Mouse (Mus musculus) c-Kit-negative CD71-positive TER-119-positive erythroid progenitor cells, embryonic 14.5 days (primary cell): Measurements from ENCODE around the gene Spata3.

Source experiments
- DNase-seq: peaks from one replicate; pipeline ENCODE4 v3.0.0-alpha.2; 2013; ENCODE audit warnings: low read depth, low spot score

Spata3 gene

DNA sequence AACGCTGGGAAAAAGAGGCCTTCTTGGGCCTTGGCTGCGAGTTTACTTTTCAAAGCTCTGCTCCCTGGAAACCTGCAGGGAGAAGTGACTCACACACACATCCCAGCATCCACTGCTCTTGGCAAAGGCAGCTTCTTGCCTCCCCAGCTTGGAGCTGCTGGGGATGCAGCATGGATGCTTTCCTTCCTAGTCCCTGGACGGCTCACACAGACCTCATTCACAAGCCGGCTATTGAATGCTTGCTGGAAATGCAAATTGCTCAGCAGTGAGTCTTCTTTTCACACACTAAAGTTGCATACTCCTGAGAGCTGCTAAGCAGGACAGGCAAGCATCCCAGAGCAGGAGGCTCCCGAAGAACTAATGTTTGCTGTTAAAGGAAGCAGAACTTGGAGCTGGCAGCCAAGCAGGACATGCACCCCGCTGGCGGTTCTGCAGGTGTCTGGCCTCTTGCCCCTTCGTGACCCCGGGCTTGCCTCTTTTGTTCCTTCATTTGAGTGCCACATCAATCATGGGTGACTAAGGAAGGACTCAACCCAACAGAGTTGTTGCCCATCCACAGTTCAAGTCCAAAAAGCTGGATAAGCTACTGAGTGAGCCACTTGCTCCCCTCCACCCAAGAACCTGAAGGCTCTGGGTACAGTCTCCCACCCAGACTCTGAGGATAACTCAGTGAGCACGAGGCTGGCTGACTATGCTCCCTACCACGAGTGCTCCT is 15.8 kb downstream of the Spata3 start:
- no peak for DNase-seq

DNA sequence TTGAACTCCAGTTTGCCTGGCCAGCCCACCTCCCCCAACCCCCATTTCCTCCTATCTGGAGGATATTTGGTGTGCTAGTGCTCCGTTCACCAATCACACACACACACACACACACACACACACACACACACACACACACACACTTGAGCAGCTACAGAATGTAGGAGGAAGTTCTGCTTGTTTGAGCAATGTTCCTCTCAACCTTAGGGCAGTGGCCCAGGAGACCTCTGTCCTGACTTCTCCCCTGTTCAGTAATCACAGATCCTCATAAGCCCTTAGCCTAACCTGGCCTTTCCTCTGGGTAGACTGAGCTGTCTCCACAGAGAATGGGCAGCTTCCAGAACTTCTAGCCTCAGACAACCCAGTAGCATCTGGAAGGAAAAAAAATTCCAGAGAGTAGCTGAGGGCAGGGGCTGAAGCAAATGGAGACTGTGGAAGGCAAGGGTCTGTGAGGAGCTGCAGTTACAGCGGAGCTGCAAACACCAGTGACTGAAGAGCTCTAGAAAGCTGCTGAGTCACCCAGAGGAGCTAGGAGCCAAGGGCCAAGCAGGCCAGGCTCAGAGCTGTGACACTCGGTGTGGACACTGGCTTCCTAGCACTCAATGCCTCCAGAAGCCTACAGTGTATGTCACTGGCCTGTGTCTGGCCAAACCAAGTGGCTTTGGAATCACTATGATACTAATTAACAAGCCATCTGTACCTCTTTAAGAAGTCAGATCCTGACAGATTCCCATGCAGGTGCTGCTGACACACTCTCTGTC is 21.8 kb downstream of the Spata3 start:
- DNase-seq = no peak

DNA sequence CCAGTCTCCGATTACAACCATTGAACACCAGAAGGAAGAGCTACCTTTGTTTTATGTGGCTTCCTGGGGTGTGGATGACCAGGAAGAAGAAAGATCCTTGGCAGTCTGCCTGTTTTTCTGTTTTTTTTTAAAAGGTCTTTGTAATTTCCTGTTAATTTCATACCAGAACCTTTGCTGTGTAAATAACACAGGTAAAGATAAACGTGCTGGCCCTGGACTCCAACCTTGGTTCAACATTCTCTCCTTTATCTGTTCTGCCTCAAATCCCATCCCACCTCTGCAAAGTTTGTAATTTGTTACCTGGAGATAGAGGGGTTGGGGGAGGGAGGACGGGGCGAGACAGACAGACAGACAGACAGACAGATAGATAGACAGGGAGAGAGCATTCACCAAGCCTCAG is 23.5 kb downstream of the Spata3 start:
- DNase-seq = no peak

DNA sequence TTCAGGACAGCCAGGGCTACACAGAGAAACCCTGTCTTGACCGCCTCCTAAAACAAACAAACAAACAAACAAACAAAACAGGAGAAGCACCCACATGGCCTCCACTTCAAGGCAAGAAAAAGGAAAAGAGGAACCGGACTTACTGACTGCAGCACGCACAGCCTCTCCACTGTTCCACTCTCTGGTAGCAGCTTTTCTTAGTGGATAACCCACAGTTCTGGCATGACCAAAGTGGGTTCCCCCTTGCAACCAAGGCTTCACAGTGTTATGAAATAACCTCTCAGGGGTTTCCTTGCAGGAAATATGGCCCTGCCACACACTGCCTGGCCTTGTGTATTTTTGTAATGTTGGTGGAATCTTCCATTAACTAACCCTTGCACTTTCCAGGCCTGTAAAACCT is 24.2 kb downstream of the Spata3 start:
- DNase-seq = no peak

DNA sequence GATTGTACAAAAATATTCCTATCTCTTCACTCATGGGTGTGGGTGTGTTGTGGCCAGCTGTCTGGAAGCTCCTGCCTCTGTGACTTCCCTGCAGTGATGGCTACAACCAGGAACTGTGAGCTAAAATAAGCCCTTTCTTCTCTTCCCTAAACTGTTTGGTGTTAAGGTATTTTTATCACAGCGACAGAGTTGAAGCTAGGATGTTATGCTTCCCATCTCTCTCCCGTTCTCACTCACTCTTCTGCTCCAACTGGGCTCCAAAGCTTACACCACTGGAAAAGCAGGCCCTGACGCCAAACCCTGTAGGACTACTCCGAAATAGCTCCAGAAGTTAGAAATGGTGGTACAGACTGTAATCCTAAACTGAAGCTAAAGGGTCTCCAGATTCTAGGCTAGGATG is 28.4 kb downstream of the Spata3 start:
- no peak for DNase-seq

DNA sequence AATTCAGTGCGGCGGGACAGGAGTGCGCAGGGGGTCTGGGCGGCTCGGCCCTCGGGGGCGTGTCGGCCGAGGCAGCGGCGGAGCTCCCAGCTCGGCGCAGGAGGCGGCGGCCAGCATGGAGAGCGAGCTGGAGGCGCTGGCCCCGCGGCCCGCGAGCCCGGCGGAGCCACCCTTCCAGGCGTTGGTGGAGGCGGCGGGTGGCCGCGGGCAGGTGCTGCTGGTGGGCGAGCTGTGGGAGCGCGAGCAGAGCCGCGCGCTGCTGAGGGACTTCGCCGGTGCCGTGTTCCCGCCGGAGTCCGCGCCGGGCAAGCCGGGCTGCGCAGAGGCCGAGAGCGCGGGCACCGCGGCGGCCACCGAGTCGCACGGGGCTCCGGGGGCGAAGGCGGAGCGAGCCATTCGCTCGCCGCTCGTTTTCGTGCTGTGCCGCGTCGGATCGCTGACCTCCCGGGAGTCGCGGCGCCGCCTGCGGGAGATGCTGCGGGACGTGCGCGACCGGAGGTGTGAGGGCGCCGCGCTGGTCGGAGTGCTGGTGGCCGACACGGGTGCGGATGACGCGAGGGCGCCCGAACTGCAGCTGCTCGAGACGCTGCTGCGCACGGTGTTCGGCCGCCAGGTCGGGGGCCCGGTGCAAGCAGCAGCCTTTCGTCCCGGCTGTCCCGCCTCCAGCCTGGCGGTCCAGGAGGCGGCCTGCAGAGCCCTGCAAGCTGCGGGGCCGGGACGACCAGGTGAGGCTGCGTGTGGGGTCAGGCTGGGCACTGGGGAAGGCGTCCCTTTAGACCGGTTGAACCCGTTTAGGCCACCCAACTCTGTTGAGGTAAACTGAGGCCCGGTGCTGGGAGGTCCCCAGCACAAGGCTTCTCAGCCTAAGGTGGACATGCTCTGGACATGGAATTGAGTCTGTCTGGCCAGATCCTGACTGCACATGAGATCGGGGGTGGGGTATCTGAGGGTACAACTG is 29.5 kb downstream of the Spata3 start, which contains the start of gene 2810459M11Rik:
TSS of gene 2810459M11Rik (plus strand) at position 16 of the 958 bp plus-strand sequence.
- DNase-seq = no peak

DNA sequence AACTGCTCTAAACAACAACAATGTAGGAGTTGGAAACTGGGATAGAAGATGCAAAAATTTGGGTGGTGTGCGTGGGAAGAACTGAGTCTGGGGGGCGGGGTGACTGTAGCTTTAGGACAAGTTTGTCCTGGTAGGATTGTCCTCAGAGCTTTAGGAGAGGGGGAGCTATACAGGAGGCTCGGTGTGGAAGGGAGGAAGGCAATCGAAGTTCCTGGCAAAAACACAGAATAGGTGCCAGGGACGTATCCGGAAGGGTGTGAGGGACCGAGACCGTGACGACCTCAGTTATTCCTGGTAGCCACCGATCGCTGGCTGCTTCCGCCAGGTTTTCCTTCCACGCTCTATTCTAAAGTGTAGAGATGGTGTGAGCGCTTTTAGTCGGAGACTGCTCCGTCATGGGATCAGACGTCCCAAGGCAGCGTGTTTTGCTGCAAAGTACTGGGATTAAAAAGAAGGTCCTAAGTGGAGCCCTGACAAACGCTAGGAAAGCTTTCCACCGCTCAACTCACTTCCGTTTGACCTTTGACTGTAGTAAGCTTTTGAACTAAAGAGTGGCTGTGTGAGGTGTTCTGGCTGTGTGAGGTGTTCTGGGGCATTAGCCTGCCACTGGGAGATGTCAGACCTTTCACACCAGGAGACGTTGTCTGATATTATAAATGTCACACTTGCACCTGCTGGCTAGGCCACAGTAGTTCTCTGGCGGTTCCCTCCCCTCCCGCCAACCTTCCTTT is 30.4 kb downstream of the Spata3 start:
- DNase-seq = no peak

DNA sequence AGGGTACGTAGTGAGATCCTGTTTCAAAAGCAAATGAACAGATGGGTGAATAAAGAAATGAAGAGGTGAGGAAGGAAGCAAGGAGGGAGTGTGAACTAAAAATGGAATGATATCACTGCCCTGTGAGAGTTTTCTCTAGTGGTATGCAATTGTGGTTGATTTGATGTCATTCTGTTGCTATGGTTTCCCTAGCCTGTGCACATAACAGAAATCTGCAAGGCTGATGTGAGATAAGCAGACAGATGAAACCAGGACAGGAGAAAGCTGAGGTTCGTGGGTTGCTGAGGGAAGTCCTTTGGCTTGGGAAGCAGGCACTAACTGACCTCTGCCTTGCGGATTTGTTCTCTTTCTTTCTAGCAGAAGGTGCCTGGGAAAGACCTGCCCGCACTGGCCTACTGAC is 31.6 kb downstream of the Spata3 start:
- no peak for DNase-seq

DNA sequence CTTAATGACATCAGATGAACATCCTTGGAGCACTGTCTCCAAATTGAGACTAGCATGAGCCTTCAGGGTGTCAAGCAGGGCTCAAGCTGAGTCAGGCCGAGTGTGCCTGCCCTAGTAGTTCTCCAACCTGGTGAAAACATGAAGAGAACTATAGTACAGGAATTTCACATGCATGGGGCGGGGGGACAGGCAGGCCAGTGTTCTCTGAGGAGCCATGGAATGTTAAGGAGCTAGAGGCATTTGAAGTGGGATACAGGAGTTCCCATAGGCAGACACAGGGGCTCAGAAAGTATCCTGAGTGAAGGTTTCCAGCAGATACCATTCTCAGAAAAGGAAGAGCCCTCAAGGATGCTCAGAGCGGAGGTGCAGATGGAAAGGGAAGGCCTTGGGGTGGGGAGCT is 32.1 kb downstream of the Spata3 start:
- DNase-seq = no peak

DNA sequence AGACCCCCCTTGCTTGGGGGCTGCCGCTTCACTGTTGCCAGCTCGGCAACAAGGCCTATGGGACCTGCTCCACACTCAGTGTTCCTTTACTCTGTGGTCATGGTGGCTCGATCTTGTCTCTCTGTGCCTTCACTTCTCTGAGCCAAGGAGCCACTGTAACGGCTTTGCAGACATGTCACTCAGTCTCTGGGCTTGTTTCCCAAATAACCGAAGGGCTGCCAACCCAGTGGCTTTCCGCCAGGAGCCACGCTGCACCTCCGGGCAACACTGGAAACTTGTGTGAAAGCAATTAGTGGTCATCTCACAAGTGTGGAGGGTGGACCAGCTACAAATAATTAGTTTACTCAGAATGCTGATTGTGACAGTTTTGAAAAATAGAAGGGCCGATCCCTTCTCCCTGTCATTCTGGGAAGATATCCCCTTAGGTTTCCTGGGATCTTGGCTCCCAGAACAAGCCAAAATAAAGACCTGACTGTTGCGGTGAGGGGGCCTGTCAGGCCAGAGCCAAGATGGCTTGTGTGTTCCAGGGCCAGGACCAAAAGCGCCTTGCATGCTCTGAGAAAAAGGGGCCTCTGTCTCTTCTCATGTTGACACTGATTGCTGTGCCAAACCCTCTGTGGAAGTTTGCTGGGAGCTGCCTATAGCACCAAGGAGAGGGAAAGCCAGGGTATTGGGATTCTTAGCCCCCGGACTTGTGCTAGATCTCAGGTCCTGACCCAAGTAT is 36.7 kb downstream of the Spata3 start:
- no peak for DNase-seq

DNA sequence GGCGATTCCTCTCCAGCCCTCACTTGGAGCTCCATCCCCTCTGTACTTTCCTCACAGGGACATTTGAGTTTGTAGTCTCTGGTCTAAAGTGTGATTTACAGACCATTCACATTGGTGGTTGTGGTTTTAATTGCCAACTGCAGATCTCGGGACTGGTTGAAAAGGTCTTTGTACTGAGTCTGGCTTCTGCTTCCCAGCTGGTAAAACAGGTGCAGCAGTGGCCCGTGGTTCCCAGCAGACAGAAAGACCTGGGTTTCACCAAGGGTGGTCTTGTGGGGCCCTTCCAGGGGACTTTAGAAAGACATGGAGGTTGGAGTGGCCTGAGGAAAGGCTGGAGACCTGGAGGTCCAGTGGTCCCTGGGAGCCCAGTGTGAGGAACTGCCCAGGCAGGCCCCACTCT is 38.3 kb downstream of the Spata3 start:
- DNase-seq = no peak

DNA sequence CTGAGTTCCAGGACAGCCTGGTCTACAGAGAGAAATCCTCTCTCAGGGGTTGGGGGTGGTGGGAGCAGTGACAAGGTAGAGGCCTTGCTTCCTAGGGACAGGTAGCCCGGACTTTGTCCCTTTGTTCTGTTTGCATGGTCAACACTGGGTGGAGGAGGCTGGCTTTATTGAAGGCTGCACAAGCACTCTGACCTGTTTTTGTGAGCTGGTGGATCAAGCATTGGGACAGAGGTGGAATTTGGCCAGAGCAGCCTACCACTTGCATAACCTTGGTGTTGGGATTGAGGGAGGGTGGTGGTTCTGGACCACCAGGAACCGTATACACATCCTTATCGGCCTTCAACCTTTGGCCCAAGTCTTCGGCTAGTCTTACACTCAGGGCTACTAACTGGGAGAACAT is 39.7 kb downstream of the Spata3 start:
- DNase-seq = no peak

DNA sequence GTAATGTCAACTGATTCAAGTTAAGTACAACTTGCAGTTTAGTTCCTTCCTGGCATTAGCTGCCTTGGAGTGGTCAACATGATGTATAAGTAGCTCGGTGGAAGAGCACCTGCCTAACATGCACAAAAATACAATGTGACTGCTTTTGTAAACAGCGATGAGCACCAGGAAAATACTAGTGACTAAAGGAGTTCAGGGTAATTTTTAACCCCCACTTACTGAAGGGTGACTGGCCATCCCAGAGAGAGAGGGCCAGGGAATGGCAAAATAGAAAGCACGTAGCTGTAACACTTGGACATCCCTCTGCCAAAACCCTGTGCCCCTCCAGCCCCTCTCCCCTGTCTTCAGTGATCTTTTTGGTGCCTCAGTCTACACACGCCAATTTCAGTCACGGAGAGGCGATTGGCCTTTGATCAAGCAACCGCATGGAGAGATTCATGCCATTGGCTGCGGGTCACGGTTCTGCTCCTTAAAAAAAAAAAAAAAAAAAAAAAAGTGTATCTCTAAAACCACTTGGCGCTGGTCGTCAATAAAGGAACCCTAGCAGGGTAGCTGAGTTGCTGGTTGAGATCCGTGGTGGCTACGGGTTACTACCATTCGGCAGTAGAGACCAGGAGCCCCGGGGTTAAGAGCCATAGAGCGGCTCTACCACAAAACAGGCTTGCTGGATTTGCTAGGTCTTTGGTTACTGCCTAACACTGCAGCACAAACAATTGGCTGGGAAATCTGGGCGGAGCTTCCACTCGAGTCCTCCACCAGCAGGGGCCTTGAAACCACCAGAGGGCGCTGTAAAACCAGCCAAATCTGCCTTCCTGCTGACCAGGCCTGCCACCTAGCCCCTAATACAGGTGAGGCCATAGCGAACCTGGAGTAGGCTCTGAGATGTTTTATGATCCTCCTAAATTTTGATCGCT is 42.5 kb downstream of the Spata3 start:
- DNase-seq = peak; percentile 76

DNA sequence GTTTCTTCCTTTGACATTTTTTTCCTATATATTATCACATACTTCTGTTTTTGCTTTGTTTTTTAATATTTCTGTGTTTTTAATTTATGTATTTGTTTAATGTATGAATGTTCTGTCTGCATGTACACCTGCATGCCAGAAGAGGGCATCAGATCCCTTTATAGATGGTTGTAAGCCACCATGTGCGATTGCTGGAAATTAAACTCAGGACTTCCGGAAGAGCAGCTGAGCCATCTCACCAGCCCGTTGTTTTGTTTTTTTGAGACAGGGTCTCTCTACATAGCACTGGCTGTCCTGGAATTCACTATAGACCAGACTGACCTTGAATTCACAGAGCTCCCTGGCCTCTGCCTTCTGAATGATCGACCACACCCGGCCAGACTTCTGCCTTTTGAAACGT is 45.9 kb downstream of the Spata3 start:
- DNase-seq = no peak

DNA sequence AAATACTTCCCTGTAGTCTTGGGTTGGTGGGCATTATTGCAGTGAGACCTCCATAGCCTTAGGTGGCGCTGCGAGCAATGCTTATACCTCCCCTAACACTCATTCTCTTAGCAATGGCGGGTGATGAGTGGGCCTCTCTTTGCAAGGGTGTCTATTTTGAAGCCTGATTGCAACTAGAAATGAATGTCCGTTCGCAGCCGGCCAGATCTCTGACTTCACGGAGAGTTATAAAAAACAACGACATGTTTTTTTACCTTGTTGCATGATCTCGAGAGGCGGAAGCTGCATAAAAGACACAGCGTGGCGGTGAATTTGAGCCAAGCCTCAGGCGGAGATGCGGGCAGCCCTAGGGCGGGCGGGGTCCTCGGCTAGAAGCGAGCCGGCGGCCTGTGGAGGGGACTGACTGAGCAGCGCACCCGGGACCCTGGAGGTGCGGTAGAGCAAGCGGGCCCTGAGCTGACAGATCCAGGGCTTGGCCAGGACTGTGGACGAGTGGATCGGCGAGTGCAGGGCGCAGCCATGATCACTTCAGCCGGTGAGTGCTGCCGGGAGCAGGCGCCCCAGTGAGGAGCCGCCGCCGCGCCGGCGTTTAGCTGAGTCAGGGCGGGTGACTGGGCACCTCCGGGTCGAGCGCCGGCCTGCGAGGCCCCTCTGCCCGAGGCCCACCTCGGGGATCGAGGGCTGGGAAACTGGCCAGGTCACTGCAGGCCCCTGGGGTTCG is 47.8 kb downstream of the Spata3 start, which contains the start of gene Psmd1:
TSS of gene Psmd1 (plus strand) at position 117 of the 721 bp plus-strand sequence.
- DNase-seq = peak; percentile 90

DNA sequence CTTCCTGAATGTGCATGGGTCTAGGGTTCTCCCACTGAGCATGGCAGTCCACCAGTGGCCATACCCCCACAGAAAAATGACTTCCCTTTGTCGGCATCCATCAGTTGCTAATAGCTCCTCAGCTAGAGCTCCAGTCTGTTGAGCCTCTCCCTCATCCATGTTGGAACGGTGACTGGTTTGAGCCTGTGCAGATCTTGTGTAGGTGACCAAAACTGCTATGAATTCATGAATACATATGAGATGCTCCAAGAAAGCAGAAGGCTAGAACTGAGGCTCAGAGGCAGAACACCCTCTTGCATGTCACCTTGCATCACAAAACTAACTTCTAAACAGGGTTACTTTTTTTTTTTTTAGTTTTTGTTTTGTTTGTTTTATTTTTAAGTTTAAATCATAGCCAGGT is 59.9 kb downstream of the Spata3 start:
- no peak for DNase-seq
